In genomic region chr19:16383127-16383526, GRCm38 (mm10) we compare ENCODE assay signal across 19 mouse cellular contexts. TPM values are rescaled to one million over a fixed set of nuclear protein-coding genes. Genes with fewer than 3 reads are reported as not detected.
DNase-seq lines count a peak whose midpoint lies in the region; ATAC-seq and TF ChIP-seq lines count a peak whose summit lies in the region.
"Had no signal": no experiment of that assay in that cellular context is flagged by ENCODE, and none has a peak within 500 bp of the region (broad histone marks: within the 10 kb centered on the region; RNA-seq: fewer than 3 reads in every experiment).

No protein-coding gene starts in this region.

- no peak overlapping the region for H3K9ac ChIP-seq in hindbrain, embryonic 13.5 days
- no peak overlapping the region for H3K9ac ChIP-seq in hindbrain, embryonic 12.5 days
- H3K9ac ChIP-seq in lung, postnatal 0 days (replicated peaks; ENCODE audit: low read depth), result no peak overlapping the region
- no peak overlapping the region for H3K9ac ChIP-seq in neural tube, embryonic 14.5 days (replicated peaks; ENCODE audit: low read depth, low read length)
- H3K9ac ChIP-seq: forebrain, embryonic 15.5 days; heart, embryonic 13.5 days; liver, embryonic 13.5 days; lung, embryonic 14.5 days; midbrain, embryonic 13.5 days had no signal

- no peak overlapping the region for H3K4me3 ChIP-seq in hindbrain, embryonic 13.5 days
- H3K4me3 ChIP-seq in hindbrain, embryonic 12.5 days, result no peak overlapping the region
- H3K4me3 ChIP-seq in lung, postnatal 0 days (ENCODE audit: low read depth, low read length), result no peak overlapping the region
- H3K4me3 ChIP-seq in neural tube, embryonic 14.5 days (ENCODE audit: low read depth, low read length), result no peak overlapping the region
- H3K4me3 ChIP-seq: embryonic facial prominence, embryonic 10.5 days; forebrain, embryonic 15.5 days; heart, embryonic 13.5 days; left cerebral cortex, adult 2 months; liver, embryonic 13.5 days; midbrain, embryonic 13.5 days had no signal

- no peaks in the 10 kb centered on the region for H3K27me3 ChIP-seq in hindbrain, embryonic 13.5 days
- no peaks in the 10 kb centered on the region for H3K27me3 ChIP-seq in hindbrain, embryonic 12.5 days
- no peaks in the 10 kb centered on the region for H3K27me3 ChIP-seq in lung, postnatal 0 days (replicated peaks; ENCODE audit: insufficient read depth, low read length)
- no peaks in the 10 kb centered on the region for H3K27me3 ChIP-seq in neural tube, embryonic 14.5 days (ENCODE audit: control insufficient read depth, insufficient read depth, low read length)
- H3K27me3 ChIP-seq: forebrain, embryonic 15.5 days; heart, embryonic 13.5 days; liver, embryonic 13.5 days; midbrain, embryonic 13.5 days had no signal

- WGBS in hindbrain, embryonic 13.5 days, result 70% methylated on average over 13 of the region's 13 CpGs
- 84% methylated on average over 13 of the region's 13 CpGs for WGBS in hindbrain, embryonic 12.5 days
- 61% methylated on average over 13 of the region's 13 CpGs for WGBS in lung, postnatal 0 days
- WGBS in neural tube, embryonic 14.5 days, result 49% methylated on average over 13 of the region's 13 CpGs

- H3K9me3 ChIP-seq in hindbrain, embryonic 13.5 days, result no peaks in the 10 kb centered on the region
- H3K9me3 ChIP-seq in hindbrain, embryonic 12.5 days (replicated peaks), result no peaks in the 10 kb centered on the region
- H3K9me3 ChIP-seq in lung, postnatal 0 days (ENCODE audit: low read length), result no peaks in the 10 kb centered on the region
- H3K9me3 ChIP-seq in neural tube, embryonic 14.5 days (ENCODE audit: control insufficient read depth, low read length), result no peaks in the 10 kb centered on the region
- H3K9me3 ChIP-seq: embryonic facial prominence, embryonic 10.5 days; forebrain, embryonic 15.5 days; heart, embryonic 13.5 days; liver, embryonic 13.5 days; midbrain, embryonic 13.5 days had no signal

- DNase-seq in lung, postnatal 25 days (ENCODE audit: low spot score), result peak; percentile 19
- DNase-seq in lung, postnatal 0 days (ENCODE audit: low spot score), result no peak
- peak; percentile 6 to 8 for DNase-seq in B cell, adult 2 months
- DNase-seq in retina, postnatal 1 day, result no peak
- DNase-seq: cerebellum, adult 11 months; cerebellum, adult 9-11 months; heart, adult 18-20 months; heart, postnatal 14 days; kidney, adult 9 months; liver, embryonic 13.5 days; lung, embryonic 14.5 days had no signal

- TF ChIP-seq EP300 in lung, postnatal 0 days (IDR thresholded peaks at IDR 0.05), result no peak

- H3K27ac ChIP-seq in hindbrain, embryonic 13.5 days, result peak overlapping the region; percentile 40; the same call in 1 of the 2 replicates
- H3K27ac ChIP-seq in hindbrain, embryonic 12.5 days, result no peak overlapping the region
- no peak overlapping the region for H3K27ac ChIP-seq in lung, postnatal 0 days (ENCODE audit: low read length)
- H3K27ac ChIP-seq in neural tube, embryonic 14.5 days (ENCODE audit: low read depth, low read length), result no peak overlapping the region
- H3K27ac ChIP-seq: embryonic facial prominence, embryonic 10.5 days; forebrain, embryonic 15.5 days; heart, embryonic 13.5 days; left cerebral cortex, adult 2 months; liver, embryonic 13.5 days; midbrain, embryonic 13.5 days had no signal

- ATAC-seq in hindbrain, embryonic 13.5 days (ENCODE audit: low FRiP score), result peak; percentile 50; the same call in 1 of the 2 replicates
- ATAC-seq in hindbrain, embryonic 12.5 days (ENCODE audit: low FRiP score), result no peak
- no peak for ATAC-seq in lung, postnatal 0 days
- ATAC-seq in neural tube, embryonic 14.5 days (ENCODE audit: low read depth), result peak; percentile 38; the same call in 1 of the 2 replicates
- ATAC-seq: forebrain, embryonic 15.5 days; midbrain, embryonic 13.5 days had no signal

- H3K4me2 ChIP-seq in hindbrain, embryonic 13.5 days, result no peak overlapping the region
- H3K4me2 ChIP-seq in hindbrain, embryonic 12.5 days (replicated peaks), result no peak overlapping the region
- H3K4me2 ChIP-seq in lung, postnatal 0 days (replicated peaks; ENCODE audit: low read depth, low read length), result no peak overlapping the region
- no peak overlapping the region for H3K4me2 ChIP-seq in neural tube, embryonic 14.5 days (ENCODE audit: low read depth, low read length)
- H3K4me2 ChIP-seq: forebrain, embryonic 15.5 days; heart, embryonic 13.5 days; liver, embryonic 13.5 days; lung, embryonic 14.5 days; midbrain, embryonic 13.5 days had no signal

- no peak for TF ChIP-seq CTCF in lung, postnatal 0 days (IDR thresholded peaks at IDR 0.05)

- H3K36me3 ChIP-seq in hindbrain, embryonic 13.5 days, result peaks cover 32% of the 10 kb centered on the region
- peaks cover 37% of the 10 kb centered on the region for H3K36me3 ChIP-seq in hindbrain, embryonic 12.5 days
- peaks cover 7% of the 10 kb centered on the region; the same call in 1 of the 2 replicates for H3K36me3 ChIP-seq in lung, postnatal 0 days (ENCODE audit: insufficient read depth, low read length)
- H3K36me3 ChIP-seq in neural tube, embryonic 14.5 days (ENCODE audit: control insufficient read depth, insufficient read depth, low read length), result peaks cover 9% of the 10 kb centered on the region
- H3K36me3 ChIP-seq: liver, embryonic 13.5 days had no signal

- H3K4me1 ChIP-seq in hindbrain, embryonic 13.5 days (replicated peaks), result peaks cover 37% of the 10 kb centered on the region
- H3K4me1 ChIP-seq in hindbrain, embryonic 12.5 days, result peaks cover 3% of the 10 kb centered on the region; the same call in 1 of the 2 replicates
- H3K4me1 ChIP-seq in lung, postnatal 0 days (ENCODE audit: insufficient read depth, low read depth, low read length), result no peaks in the 10 kb centered on the region
- H3K4me1 ChIP-seq in neural tube, embryonic 14.5 days (ENCODE audit: control insufficient read depth, insufficient read depth, low read length), result peaks cover 9% of the 10 kb centered on the region; the same call in 1 of the 2 replicates
- H3K4me1 ChIP-seq: liver, embryonic 13.5 days had no signal

RNA-seq across cellular contexts. Expression of gene Gna14, which starts 52.4 kb away (rescaled TPM):
- polyA plus RNA-seq in hindbrain, embryonic 13.5 days (2015; fragmentation: Nextera tagmentation; extraction: Ambion mirVana), result 0.35 and 0.80 TPM in 2 replicates
- 0.78 and 0.80 TPM in 2 replicates for polyA plus RNA-seq in hindbrain, embryonic 12.5 days (2016; fragmentation: Nextera tagmentation; extraction: Ambion mirVana)
- polyA plus RNA-seq in lung, postnatal 0 days (2015; fragmentation: Nextera tagmentation; extraction: Ambion mirVana), result 14.9 and 15.6 TPM in 2 replicates
- polyA plus RNA-seq in neural tube, embryonic 14.5 days (2014; fragmentation: Nextera tagmentation; extraction: Ambion mirVana), result 0.66 and 0.93 TPM in 2 replicates

Comparison
In these comparisons a context has a peak if more than half of its experiments do, and no peak if none do; other contexts are left out.
1. ATAC-seq: peak in hindbrain, embryonic 13.5 days (single experiment) and neural tube, embryonic 14.5 days (single experiment); none in hindbrain, embryonic 12.5 days (single experiment) and lung, postnatal 0 days (single experiment).
2. DNase-seq: peak in lung, postnatal 25 days (single experiment) and B cell, adult 2 months (2 of 2); none in lung, postnatal 0 days (single experiment) and retina, postnatal 1 day (single experiment).